Mouse (Mus musculus): Measurements from ENCODE around the gene Mctp1. TPM values are rescaled to one million over a fixed set of nuclear protein-coding genes. Genes with fewer than 3 reads are reported as not detected.

Mctp1 gene
- total and polyA plus RNA-seq, 3 experiments: not detected

- no peaks in the 10 kb centered on the region for H3K27me3 ChIP-seq (ENCODE audit: control insufficient read depth in 1 of 2, insufficient read depth in 2 of 2, low read length in 2 of 2)
- H3K27ac ChIP-seq (ENCODE audit: control insufficient read depth, low read depth, low read length): no peak overlapping the region
- H3K9me3 ChIP-seq (replicated peaks; ENCODE audit: insufficient read depth, low read length): no peaks in the 10 kb centered on the region
- no peaks in the 10 kb centered on the region for H3K4me1 ChIP-seq (ENCODE audit: control insufficient read depth in 1 of 2, insufficient read depth in 2 of 2, low read length in 2 of 2)
- no peak for DNase-seq (ENCODE audit: low read depth, low spot score)
- H3K9ac ChIP-seq (ENCODE audit: control insufficient read depth, low read depth, low read length, poor library complexity, severe bottlenecking): no peak overlapping the region
- no peak for TF ChIP-seq SIN3A (IDR thresholded peaks at IDR 0.05; ENCODE audit: low read length)
- no peak for TF ChIP-seq GATA1 (IDR thresholded peaks at IDR 0.05; ENCODE audit: low read depth, low read length)
- no peaks in the 10 kb centered on the region for H3K36me3 ChIP-seq (ENCODE audit: control insufficient read depth in 1 of 2, insufficient read depth in 2 of 2, low read length in 2 of 2)
- no peaks in the 10 kb centered on the region for H3K79me2 ChIP-seq (ENCODE audit: control insufficient read depth, insufficient read depth, low read length, poor library complexity)
- H3K4me3 ChIP-seq (ENCODE audit: control insufficient read depth in 1 of 2, insufficient read depth in 1 of 2, low read depth in 2 of 2, low read length in 2 of 2): no peak overlapping the region
These were observed 305.8 kb downstream of the Mctp1 start for GRCm38 (mm10) chr13:76690143-76690542.

- no peak for TF ChIP-seq USF1 (IDR thresholded peaks at IDR 0.05; ENCODE audit: low read depth, low read length)
- no peak for TF ChIP-seq KAT2A (conservative IDR thresholded peaks at IDR 0.05; ENCODE audit: low read depth, low read length)
- no peak for TF ChIP-seq ETS1 (IDR thresholded peaks at IDR 0.05; ENCODE audit: low read depth, low read length)
- TF ChIP-seq MAZ (IDR thresholded peaks at IDR 0.05; ENCODE audit: low read depth, low read length): no peak
- TF ChIP-seq MAFK (IDR thresholded peaks at IDR 0.05; ENCODE audit: borderline replicate concordance, low read depth, low read length): no peak
- TF ChIP-seq E2F4 (IDR thresholded peaks at IDR 0.05; ENCODE audit: borderline replicate concordance, low read depth, low read length): no peak
- H3K79me2 ChIP-seq (ENCODE audit: control insufficient read depth, insufficient read depth, low read length, poor library complexity): no peaks in the 10 kb centered on the region
- no peaks in the 10 kb centered on the region for H3K9me3 ChIP-seq (replicated peaks; ENCODE audit: insufficient read depth, low read length)
- H3K4me3 ChIP-seq (ENCODE audit: control insufficient read depth in 1 of 2, insufficient read depth in 1 of 2, low read depth in 2 of 2, low read length in 2 of 2): no peak overlapping the region
- no peak overlapping the region for H3K27ac ChIP-seq (ENCODE audit: control insufficient read depth, low read depth, low read length)
- H3K4me1 ChIP-seq (ENCODE audit: control insufficient read depth in 1 of 2, insufficient read depth in 2 of 2, low read length in 2 of 2): no peaks in the 10 kb centered on the region
- no peaks in the 10 kb centered on the region for H3K27me3 ChIP-seq (ENCODE audit: control insufficient read depth in 1 of 2, insufficient read depth in 2 of 2, low read length in 2 of 2)
- H3K9ac ChIP-seq (ENCODE audit: control insufficient read depth, low read depth, low read length, poor library complexity, severe bottlenecking): no peak overlapping the region
- no peaks in the 10 kb centered on the region for H3K36me3 ChIP-seq (ENCODE audit: control insufficient read depth in 1 of 2, insufficient read depth in 2 of 2, low read length in 2 of 2)
- DNase-seq (ENCODE audit: low read depth, low spot score): no peak
These were observed 306.4 kb downstream of the Mctp1 start for GRCm38 (mm10) chr13:76690697-76691096.

- Histone ChIP-seq H3K27ac (ENCODE audit: control insufficient read depth, low read depth, low read length) (no peak overlapping the region), H3K9me3 (replicated peaks; ENCODE audit: insufficient read depth, low read length) (no peaks in the 10 kb centered on the region), H3K36me3 (ENCODE audit: control insufficient read depth in 1 of 2, insufficient read depth in 2 of 2, low read length in 2 of 2) (no peaks in the 10 kb centered on the region), H3K4me3 (ENCODE audit: control insufficient read depth in 1 of 2, insufficient read depth in 1 of 2, low read depth in 2 of 2, low read length in 2 of 2) (no peak overlapping the region), H3K9ac (ENCODE audit: control insufficient read depth, low read depth, low read length, poor library complexity, severe bottlenecking) (no peak overlapping the region), H3K27me3 (ENCODE audit: control insufficient read depth in 1 of 2, insufficient read depth in 2 of 2, low read length in 2 of 2) (no peaks in the 10 kb centered on the region), H3K79me2 (ENCODE audit: control insufficient read depth, insufficient read depth, low read length, poor library complexity) (no peaks in the 10 kb centered on the region), H3K4me1 (ENCODE audit: control insufficient read depth in 1 of 2, insufficient read depth in 2 of 2, low read length in 2 of 2) (no peaks in the 10 kb centered on the region)
- no peak for DNase-seq (ENCODE audit: low read depth, low spot score)
- TF ChIP-seq MYB (IDR thresholded peaks at IDR 0.05; ENCODE audit: low read depth, low read length): no peak
- no peak for TF ChIP-seq POLR2AphosphoS5 (IDR thresholded peaks at IDR 0.05; ENCODE audit: borderline replicate concordance, low read depth, low read length)
- TF ChIP-seq TAL1 (IDR thresholded peaks at IDR 0.05; ENCODE audit: low read length): no peak
- no peak for TF ChIP-seq MAFK (IDR thresholded peaks at IDR 0.05; ENCODE audit: borderline replicate concordance, low read depth, low read length)
- TF ChIP-seq ELF1 (IDR thresholded peaks at IDR 0.05; ENCODE audit: low read depth, low read length): no peak
- no peak for TF ChIP-seq POLR2AphosphoS2 (IDR thresholded peaks at IDR 0.05; ENCODE audit: low read length)
- TF ChIP-seq NELFE (IDR thresholded peaks at IDR 0.05; ENCODE audit: low read depth, low read length): no peak
- no peak for TF ChIP-seq GABPA (IDR thresholded peaks at IDR 0.05; ENCODE audit: low read depth, low read length)
- TF ChIP-seq MXI1 (IDR thresholded peaks at IDR 0.05; ENCODE audit: low read depth, low read length): no peak
- no peak for TF ChIP-seq TBP (IDR thresholded peaks at IDR 0.05; ENCODE audit: low read depth, low read length)
- no peak for TF ChIP-seq HCFC1 (IDR thresholded peaks at IDR 0.05; ENCODE audit: low read depth, low read length)
- TF ChIP-seq NRF1 (IDR thresholded peaks at IDR 0.05; ENCODE audit: insufficient read depth, low read depth, low read length, poor library complexity, severe bottlenecking): no peak
These were observed 349.7 kb downstream of the Mctp1 start for GRCm38 (mm10) chr13:76734013-76734412.
